Mouse (Mus musculus): ENCODE data around the gene Maf.

The Maf gene

DNA sequence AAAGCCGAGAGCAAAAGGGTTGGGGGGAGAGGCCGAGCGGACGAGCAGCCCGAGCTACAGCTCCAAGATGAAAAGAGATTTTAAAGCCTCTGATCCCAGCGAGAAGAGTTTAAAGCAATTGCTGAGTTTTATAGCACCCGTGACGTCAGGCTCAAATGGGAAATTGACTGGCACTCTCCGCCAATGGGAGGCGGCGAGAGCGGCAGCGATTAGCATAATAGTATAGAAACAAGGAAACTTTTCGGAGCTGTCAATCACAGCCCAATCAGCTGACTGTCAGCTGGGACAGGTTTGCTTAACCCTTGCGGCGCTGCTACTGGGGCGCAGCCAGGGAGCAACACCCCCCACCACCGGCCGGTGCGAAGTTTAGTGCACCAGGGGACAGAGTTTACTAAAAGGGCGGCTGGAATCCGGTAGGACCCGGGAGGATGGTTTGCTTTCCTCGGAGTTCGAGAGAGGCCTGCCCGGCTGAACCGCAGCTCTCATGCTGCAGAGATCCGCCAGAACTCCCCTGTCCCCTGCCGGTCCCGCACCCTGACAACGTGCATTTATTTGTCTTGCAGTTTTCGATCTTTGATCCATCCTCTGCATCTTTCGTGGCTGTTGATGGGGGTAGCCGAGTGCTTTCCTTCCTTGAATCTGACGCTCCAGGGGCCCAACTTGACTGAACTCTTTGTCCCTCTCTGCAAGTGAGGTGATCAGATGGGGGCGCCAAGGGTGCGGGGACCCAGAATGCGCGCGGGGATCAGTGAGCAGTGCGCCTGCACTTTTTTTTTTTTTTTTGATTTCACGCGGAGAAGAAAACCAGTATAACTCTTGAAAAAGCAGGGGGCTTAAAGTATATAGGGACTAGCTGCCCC lies at the start of gene Maf:
TSS of gene Maf (minus strand) at position 64 of the 860 bp plus-strand sequence.
- DNase-seq, result peak; percentile 85

DNA sequence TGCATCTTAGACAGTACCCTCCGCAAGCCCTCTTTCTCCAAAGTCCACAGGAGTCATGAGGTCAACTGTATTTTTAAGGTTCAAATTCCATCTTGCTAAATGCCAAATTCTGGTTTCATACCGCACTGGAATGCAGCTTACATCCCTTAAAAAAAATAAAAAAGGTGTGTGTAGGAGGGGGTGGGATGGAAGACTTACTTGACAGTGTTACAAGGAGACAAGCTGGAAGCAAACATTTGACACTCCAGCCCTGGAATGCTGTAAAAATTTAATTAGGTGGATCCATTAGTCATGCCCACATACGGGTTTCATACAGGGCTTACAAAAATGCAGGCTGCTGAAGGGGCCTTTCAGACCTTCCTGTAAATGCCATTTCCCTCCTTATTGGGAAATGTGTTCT lies 49.4 kb upstream of the Maf start:
- no peak for DNase-seq

DNA sequence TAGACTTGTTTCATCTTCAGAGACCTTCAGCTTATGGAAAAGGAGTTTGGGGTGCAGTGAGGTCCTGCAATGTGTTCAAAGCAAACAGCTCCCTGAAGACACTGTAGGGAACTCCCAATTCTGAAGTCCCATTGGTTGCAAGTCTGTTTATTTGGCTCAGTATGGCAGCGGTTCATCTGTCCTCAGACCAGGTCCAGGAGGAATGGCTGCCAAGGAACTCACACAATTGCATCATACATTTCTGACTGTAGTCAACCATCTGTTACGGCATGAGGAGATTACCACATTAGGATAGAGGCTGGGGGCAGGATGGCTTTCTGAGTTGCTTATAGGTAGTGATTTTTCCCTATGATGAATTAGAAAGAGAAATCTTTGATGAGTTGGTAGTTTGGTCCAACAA lies 48.4 kb upstream of the Maf start:
- DNase-seq, result no peak

DNA sequence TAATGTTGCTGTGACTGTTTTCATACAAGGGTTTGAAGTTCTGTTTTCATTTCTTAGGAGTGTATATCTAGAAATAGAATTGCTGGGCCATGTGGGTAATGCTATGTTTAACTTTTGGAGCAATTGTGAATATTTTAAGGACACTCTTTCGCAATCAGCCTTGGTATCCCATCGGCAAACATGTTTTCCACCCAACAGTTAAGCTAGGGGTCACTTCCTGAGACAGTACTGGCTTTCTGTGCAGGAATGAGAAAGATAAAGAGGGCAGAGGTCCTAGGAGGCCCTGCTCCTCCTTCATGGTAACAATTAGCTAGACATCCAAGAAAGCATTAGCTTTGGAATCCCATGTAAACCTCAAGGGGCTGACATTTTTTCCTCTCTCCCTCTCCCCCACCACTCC lies 47.1 kb upstream of the Maf start:
- DNase-seq, result no peak

DNA sequence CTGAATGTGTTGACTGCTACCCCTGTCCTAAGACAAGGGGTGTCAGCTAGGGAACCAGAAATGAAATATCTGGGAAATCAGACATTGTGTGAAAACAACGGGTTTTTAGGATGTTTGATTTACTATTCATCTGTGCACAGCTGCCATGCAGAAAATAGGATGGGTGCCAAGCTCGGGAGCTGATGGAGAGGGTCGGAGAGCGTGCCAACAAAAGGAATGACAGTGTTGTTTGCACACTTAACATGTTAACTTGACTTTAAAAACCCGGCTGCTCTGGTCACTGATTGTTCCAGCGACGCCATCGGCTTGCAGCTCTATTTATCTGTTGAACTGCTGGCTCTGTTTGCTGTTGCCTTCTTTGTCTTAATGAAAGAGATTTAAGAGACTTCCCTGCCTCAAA lies 46.2 kb upstream of the Maf start:
- DNase-seq, result no peak

DNA sequence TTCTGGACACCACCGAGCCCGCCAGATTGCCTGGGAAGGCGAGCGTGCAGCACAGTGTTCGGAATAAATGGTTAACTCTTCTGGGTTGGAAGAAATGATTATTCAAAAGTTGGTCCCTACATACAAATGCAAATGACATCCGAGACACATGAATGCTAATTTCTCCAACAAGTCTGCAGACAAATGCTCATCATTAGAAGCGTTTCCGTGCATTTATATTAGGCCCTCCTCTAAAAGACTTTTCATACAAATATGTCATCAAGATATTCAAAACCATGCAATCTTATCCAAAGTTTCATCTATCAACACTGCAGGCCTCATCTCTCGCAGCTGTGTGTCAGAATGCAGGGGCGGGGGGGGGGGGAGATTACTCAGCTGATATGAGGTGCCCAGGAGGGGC lies 39.8 kb upstream of the Maf start:
- DNase-seq, result no peak

DNA sequence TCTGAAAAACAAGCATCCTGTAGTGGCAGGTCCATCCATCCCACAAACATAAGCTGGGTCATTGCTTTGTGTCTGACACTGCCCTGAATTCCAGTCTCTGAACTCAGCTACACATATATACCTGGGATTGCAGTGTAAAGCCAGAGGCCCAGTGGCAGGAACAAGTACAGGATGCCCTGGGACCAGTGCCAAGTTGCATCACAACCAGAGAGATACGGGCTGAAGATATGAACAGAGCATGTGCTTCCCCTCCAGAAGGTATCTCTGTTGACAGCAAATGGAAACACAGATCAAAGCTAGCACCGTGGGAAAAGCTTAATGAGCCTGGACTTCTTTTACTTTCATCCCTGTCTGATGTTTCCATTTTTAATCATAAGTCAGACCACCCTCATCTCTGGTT lies 38.1 kb upstream of the Maf start:
- no peak for DNase-seq

DNA sequence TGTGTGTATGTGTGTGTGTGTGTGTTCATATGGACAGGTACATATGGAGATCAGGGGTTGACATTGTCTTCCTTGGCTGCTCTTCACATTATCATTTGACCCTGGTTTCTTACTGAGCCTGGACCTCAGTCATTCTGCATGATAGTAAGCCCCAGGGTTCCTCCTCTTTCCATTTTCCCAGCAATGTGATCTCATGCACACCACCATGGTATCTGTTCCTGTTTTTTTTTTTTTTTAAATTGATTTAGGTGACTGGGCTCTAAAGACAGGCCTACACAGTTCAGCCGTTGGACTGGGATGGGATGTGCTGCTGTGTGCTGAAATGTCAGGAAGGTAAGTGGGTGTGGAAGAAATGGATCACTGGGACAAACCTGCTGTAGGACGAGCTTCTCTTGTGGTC lies 35.8 kb upstream of the Maf start:
- DNase-seq, result no peak

DNA sequence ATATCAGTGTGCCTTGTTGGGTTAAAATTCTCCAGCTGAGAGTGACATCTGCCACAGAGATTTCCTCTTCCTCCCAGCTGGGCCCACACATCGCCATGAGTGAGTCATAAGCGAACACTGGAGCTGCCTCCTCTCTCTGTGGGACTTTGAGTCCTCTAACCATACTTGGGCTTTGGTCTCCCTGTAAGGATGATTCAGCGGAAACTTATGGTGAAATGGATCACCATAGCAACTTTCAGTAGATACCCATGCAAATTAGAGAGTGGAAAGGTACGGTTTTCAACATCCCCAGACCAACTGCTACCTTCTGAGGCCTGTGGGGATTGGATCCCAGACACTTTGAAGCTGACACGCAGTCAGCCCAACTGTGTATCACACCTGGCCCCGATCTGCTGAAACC lies 35.1 kb upstream of the Maf start:
- DNase-seq, result peak; percentile 72

DNA sequence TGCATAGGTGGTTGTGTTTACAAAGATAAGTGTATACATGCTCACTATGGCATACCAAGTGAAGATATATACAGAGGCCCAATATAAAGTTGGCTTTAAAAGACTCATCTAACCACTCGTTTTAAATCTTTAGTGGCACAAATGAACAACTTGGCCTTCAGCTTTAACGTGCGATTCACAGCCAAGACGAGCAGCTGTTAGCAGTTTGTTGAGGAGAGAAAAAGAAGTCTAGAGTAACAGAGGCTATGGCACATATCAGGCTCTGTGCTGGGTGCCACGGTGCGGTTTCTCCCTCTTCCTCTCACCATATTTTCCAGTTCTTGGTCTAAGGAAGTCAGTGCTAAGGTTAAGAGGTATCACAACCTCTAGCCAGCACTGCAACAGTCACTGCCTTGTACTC lies 34.4 kb upstream of the Maf start:
- no peak for DNase-seq

DNA sequence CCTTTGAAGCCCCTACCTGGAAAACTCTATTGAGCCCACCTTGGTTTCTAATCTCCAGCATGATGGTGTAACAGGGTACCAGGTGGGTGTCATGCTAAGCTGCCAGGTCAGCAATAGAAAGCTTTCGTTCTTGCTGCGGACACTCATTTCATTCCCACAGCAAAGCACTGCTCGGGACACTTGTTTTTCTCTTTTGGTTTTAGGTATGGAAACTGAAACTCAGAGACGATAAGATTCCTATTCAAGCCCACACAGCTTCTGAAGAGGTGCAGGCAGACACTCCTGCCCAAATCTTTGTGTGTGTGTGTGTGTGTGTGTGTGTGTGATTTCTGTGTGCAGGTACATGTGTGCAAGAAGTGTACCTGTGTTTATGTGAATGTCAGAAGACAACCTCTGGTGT lies 32.2 kb upstream of the Maf start:
- no peak for DNase-seq

DNA sequence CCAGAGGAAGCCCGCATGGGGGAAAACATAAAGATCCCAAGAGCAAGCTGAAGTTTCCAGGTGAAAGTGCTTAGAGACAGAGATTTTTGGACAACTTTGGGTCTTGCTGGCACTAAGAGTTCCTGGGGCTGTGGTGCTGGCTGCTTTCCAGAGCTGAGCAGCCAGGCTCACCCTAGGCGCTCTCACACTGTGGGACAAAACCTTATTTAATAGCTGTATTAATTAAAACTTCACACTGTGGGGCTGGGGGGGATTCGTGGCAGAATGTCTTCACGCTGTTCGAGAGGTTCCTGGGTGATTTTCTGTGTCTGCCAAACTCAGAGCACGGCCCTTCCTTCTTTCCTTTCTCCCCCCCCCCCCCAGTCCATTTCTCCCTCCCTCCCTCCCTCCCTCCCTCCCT lies 24.8 kb upstream of the Maf start:
- DNase-seq, result no peak

DNA sequence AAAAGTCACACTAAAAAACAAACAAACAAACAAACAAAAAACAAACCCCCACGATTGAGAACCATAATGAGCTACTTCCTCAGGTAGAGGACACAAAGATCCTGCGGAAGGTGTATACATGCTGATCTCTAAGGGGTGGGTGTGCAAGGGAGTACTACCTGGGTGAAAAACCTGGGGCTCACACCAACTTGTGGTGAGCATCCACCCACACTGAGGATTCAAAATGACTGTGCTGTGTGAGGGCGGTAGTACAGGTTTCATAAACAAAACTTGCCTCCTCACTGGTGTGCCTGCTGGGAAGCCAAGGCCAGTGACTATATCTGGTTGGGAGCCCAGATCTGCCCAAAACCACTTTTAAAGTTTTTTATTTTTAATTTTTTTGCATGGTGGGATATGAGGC lies 19.2 kb upstream of the Maf start:
- no peak for DNase-seq

DNA sequence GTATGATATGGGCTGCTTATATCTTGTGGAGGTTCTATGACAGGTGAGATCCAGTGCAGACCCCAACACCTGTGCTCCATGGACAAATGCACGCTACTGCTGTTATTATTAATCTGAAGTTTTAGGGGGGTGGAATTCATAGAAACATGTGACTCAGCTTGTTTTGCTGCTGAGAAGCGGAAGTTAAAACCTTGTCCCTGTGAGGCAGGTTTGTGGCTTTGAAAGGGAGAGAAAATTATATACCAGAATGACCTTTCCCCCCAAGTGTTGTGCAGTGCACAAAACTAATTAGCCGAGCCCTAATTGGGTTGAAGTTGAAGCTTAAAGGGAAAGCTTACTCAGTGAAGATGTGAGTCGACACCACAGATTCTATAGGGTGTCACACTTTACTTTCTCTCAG lies 18.6 kb upstream of the Maf start:
- DNase-seq, result no peak

DNA sequence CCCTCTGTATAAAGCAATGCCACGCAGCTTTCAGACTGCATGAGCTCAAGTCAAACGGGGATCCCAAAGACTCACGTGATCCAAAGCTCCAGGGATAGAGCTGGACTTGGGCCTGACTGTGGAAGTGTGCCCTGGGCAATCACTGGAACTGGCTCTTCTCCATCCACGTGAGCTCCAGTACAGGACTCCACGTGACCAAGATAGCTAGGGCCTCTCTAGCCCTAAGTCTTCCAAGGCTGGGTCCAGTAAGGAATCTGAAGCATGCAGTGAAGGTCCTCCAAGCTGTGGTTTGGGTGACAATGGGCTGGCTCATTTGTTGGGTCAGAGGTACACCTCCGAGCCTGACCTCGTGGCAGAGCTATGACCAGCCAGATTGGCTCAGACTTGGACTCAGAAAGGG lies 11.5 kb upstream of the Maf start:
- no peak for DNase-seq

DNA sequence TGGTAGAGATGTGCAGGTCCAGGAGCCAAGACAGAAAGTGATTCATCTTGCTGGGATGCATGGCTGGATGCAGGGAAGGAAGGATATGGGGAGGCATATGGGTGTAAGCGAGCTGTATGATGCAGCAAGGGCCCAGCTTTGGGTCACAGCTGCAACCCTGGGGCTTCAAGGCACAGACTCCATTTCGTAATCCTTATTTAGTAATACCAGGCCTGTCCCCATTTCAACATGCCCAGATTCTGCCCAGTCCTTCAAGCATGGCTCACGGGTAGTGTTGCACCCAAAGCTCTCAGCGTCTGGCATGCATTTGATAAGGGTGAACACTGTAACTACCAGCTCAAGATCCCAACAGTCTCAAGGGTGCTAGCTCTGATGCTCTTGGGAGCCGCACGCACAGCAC lies 11.0 kb upstream of the Maf start:
- no peak for DNase-seq

DNA sequence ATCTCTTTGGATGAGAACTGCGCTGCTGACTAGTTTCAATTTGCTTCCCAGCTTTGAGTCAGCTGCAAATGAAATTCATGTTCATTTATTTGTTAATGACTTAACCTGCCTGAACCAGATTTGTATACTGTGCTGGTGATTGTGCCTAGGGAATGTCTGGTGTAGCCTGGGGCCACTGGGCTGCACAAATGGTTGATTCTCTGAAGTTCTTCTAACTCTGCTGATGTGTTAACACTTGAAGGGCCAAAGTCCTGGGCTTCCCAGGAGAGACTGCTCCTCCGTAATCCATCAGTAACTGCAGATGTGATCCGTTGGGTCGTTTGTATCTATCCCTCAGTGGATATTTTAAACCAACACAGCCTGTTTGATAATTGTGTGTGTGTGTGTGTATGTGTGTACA lies 7.7 kb upstream of the Maf start:
- no peak for DNase-seq

DNA sequence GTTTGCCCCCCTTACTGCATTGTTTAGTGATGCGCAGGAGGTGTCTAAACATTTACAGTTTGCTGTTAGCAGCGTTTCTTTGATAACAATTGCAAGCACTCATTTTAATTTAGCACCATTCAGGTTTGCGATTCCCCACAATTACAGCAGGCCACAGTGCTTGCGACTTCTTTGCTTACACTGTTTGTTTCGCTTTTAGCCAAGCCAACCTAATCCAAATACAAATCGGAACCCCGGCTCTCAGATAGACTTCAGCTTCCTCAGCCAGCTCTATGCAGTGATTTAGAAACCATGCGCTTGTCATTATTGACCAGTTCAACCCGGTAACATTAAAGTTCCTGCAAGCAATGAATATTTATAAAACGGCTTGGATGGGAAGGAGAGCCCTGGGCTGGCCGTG lies 3.5 kb upstream of the Maf start:
- DNase-seq, result no peak

DNA sequence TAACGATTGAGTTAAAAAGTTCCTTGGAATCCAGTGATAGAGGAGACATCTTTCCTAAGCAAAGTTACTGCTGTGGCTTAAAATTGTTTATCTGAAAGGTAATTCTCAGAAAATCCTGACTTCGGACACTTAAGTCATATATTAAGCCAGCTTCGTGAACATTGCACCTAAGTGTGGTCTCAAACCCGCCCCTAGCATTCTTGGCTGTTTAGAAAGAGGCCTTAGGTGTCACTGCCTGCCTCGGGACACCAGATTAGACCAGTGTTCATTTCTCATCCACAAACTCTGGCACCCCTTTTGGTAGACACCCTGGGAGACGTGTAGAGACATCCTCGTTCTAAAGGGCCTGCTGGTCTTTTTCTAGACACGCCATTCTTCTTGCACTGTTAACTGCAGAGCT lies 2.3 kb upstream of the Maf start:
- no peak for DNase-seq

DNA sequence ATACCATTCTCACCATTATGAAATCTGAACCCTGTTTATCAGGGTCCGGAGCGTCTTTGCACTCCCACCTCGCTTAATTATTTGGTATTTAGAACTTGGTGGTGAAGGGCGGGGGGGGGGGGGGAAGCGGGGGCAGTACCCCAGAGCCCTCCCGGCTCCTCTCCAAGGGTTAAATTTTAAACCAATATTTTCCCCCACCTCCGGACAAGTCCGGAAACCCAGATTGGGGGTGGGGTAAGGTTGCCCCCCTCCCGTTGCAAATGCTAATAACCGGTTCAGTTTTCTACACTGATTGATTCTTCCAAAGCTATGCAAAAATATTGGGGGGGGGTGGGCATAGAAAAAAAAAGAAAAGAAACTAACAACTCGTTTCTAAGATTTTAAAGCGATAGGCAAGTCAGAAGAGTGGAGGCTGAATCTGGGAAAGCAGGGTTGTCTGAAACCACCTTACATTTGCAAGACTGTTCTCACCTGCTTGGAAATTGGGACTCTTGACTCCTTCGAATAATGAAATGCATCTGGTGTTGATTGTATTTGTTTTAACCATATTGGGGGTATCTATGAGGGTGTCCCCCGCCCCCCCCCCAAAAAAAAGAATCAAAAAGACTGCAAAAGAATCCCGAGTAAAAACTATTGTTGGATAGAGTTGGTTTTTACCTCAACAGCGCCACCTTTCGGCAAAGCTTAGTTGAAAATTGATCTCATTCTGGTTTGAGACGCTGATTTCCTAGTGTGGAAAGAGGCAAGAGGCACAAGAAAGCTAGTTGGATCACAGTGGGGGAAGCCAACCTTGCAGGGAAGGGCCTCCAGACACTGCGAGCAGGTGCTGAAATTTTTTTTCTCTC lies 1.6 kb upstream of the Maf start:
- DNase-seq, result peak; percentile 75

DNA sequence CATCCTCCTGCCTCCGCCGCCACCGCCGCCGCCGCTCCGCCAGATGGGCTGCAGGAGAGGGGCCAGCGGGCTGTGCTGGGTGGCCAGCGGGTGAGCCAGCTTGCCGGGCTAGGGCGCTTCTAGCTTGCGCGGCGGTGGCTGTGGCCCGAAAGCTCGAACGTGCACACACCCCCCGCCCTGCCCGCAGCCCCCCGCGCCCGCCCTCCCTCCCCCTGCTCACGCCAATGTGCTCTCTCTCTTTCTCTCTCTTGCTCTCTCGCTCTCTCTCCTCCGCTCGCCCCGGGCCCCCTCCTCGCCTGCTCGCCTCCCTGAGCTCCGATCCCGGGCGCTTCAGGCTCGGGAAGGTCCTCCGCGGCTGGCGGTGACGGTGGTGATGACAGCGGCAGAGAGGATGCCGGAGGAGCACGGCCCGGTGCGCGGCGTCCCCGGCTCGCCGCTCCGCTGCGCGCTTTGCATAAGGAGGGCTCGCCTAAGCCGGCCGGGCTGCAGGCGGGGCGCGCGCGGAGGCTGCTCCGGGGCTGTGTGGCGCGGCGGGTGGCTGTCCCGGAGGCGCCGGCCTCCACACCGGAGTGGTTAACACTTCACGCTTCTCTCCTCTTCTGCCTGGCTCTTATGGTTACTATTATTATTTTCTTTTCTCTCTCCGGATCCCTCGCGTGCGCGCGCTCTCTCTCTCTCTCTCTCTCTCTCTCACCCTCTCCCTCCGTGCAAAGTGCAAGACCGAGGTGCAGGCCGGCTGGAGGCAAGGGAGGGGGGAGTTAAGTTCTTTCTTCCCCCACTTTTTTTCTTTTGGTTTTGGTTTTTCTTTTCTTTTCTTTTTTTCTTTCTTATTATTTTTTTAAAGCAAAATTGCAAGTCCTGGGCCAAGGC lies 498 bp downstream of the Maf start:
- peak; percentile 68 for DNase-seq

DNA sequence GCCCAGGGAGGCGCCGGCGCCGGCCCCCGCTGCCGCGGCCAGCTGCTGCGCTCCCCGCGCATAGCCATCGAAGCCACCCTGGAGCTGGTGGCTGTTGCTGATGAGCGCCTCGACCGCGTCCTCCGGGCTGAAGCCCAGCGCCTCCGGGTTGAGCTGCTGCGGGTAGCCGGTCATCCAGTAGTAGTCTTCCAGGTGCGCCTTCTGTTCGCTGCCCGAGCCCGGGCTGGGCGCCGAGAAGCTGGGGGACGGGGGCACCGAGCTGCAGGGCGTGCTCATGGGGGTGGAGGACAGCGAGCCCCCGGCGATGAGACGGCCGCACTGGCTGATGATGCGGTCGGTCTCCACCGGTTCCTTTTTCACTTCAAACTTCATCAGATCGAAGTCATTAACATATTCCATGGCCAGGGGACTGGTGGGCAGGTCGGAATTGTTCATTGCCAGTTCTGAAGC lies 1.2 kb downstream of the Maf start:
- DNase-seq, result peak; percentile 48

DNA sequence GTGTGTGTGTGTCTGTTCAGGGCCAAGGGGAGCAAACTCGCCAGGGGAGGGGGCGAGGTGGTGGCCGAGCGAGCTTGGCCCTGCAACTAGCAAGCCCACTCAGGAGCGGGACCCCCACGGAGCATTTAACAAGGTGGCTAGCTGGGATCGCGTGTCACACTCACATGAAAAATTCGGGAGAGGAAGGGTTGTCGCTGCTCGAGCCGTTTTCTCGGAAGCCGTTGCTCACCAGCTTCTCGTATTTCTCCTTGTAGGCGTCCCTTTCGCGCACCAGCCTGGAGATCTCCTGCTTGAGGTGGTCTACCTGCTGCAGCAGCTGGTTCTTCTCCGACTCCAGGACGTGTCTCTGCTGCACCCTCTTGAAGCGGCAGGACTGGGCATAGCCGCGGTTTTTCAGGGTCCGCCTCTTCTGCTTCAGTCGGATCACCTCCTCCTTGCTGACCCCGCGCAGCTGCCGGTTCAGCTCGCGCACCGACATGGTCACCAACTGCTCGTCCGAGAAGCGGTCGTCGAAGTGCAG lies 1.9 kb downstream of the Maf start:
- peak; percentile 48 for DNase-seq
